Comparison of ENCODE assay signal across 15 mouse cellular contexts in genomic region chr3:147098065-147098580, GRCm38 (mm10).
DNase-seq lines count a peak whose midpoint lies in the region; ATAC-seq lines count a peak whose summit lies in the region.
"Had no signal": no experiment of that assay in that cellular context is flagged by ENCODE, and none has a peak within 500 bp of the region (broad histone marks: within the 10 kb centered on the region; RNA-seq: fewer than 3 reads in every experiment).

No protein-coding gene starts in this region.

- H3K9me3 ChIP-seq in heart, embryonic 15.5 days (replicated peaks): no peaks in the 10 kb centered on the region
- no peaks in the 10 kb centered on the region for H3K9me3 ChIP-seq in embryonic facial prominence, embryonic 14.5 days (ENCODE audit: control insufficient read depth, low read length)
- no peaks in the 10 kb centered on the region for H3K9me3 ChIP-seq in hindbrain, embryonic 12.5 days (replicated peaks)
- no peaks in the 10 kb centered on the region for H3K9me3 ChIP-seq in midbrain, embryonic 14.5 days (ENCODE audit: control insufficient read depth, low read length)

- H3K4me1 ChIP-seq in heart, embryonic 15.5 days (replicated peaks): peaks cover 19% of the 10 kb centered on the region
- peaks cover 18% of the 10 kb centered on the region for H3K4me1 ChIP-seq in embryonic facial prominence, embryonic 14.5 days (ENCODE audit: control insufficient read depth, insufficient read depth, low read length)
- peaks cover 34% of the 10 kb centered on the region for H3K4me1 ChIP-seq in hindbrain, embryonic 12.5 days
- H3K4me1 ChIP-seq in midbrain, embryonic 14.5 days (ENCODE audit: control insufficient read depth, insufficient read depth, low read length): peaks cover 37% of the 10 kb centered on the region

- ATAC-seq in heart, embryonic 15.5 days (replicated peaks; ENCODE audit: insufficient number of reproducible peaks, insufficient read depth, low FRiP score, low read depth): no peak
- ATAC-seq in embryonic facial prominence, embryonic 14.5 days (ENCODE audit: low read depth): no peak
- no peak for ATAC-seq in hindbrain, embryonic 12.5 days (ENCODE audit: low FRiP score)
- peak; percentile 61; the same call in 1 of the 2 replicates for ATAC-seq in midbrain, embryonic 14.5 days (ENCODE audit: low FRiP score, low TSS enrichment)
- ATAC-seq: CD4-positive, CD25-positive, alpha-beta regulatory T cell, adult 4 months; Patski had no signal

- no peak overlapping the region for H3K9ac ChIP-seq in heart, embryonic 15.5 days
- H3K9ac ChIP-seq in embryonic facial prominence, embryonic 14.5 days (ENCODE audit: low read depth, low read length): no peak overlapping the region; the same call in 1 of the 2 replicates
- H3K9ac ChIP-seq in hindbrain, embryonic 12.5 days: no peak overlapping the region
- no peak overlapping the region; the same call in 1 of the 2 replicates for H3K9ac ChIP-seq in midbrain, embryonic 14.5 days (replicated peaks; ENCODE audit: low read length)
- H3K9ac ChIP-seq: lung, embryonic 14.5 days had no signal

- peaks cover 22% of the 10 kb centered on the region for H3K27me3 ChIP-seq in heart, embryonic 15.5 days
- peaks cover 4% of the 10 kb centered on the region; the same call in 1 of the 2 replicates for H3K27me3 ChIP-seq in embryonic facial prominence, embryonic 14.5 days (replicated peaks; ENCODE audit: control insufficient read depth, insufficient read depth, low read length)
- no peaks in the 10 kb centered on the region; the same call in 1 of the 2 replicates for H3K27me3 ChIP-seq in hindbrain, embryonic 12.5 days
- H3K27me3 ChIP-seq in midbrain, embryonic 14.5 days (ENCODE audit: control insufficient read depth, insufficient read depth, low read length): no peaks in the 10 kb centered on the region

- H3K4me2 ChIP-seq in heart, embryonic 15.5 days: 0 out of 2 replicates have a peak overlapping the region, but pooled peaks have one; percentile 9
- peak overlapping the region; percentile 31 for H3K4me2 ChIP-seq in embryonic facial prominence, embryonic 14.5 days (ENCODE audit: low read depth, low read length)
- H3K4me2 ChIP-seq in hindbrain, embryonic 12.5 days (replicated peaks): peak overlapping the region; percentile 18; the same call in 1 of the 2 replicates
- H3K4me2 ChIP-seq in midbrain, embryonic 14.5 days (ENCODE audit: low read length): peak overlapping the region; percentile 34
- H3K4me2 ChIP-seq: lung, embryonic 14.5 days had no signal

- DNase-seq in heart, adult 8-10 months (ENCODE audit: low spot score): no peak
- no peak for DNase-seq in embryonic facial prominence, embryonic 14.5 days (ENCODE audit: low spot score)
- peak; percentile 65 for DNase-seq in midbrain, embryonic 14.5 days
- DNase-seq in ovary, postnatal 10 days (ENCODE audit: low spot score): no peak
- DNase-seq in urinary bladder, postnatal 14 days (ENCODE audit: low spot score): no peak
- no peak for DNase-seq in c-Kit-positive CD71-positive TER-119-positive erythroid progenitor cells, embryonic 14.5 days (ENCODE audit: low spot score)
- DNase-seq: adrenal gland, postnatal 36 days; cerebellum, adult 2 months; kidney, adult 2 months; lung, embryonic 14.5 days had no signal

- no peak overlapping the region for H3K27ac ChIP-seq in heart, embryonic 15.5 days
- no peak overlapping the region for H3K27ac ChIP-seq in embryonic facial prominence, embryonic 14.5 days (replicated peaks; ENCODE audit: low read depth, low read length)
- no peak overlapping the region for H3K27ac ChIP-seq in hindbrain, embryonic 12.5 days
- H3K27ac ChIP-seq in midbrain, embryonic 14.5 days (replicated peaks; ENCODE audit: low read depth, low read length): no peak overlapping the region
- H3K27ac ChIP-seq: left cerebral cortex, adult 2 months had no signal

- H3K4me3 ChIP-seq in heart, embryonic 15.5 days: no peak overlapping the region
- no peak overlapping the region for H3K4me3 ChIP-seq in embryonic facial prominence, embryonic 14.5 days (ENCODE audit: low read depth, low read length)
- H3K4me3 ChIP-seq in hindbrain, embryonic 12.5 days: no peak overlapping the region
- H3K4me3 ChIP-seq in midbrain, embryonic 14.5 days (replicated peaks; ENCODE audit: low read depth, low read length): no peak overlapping the region
- H3K4me3 ChIP-seq: left cerebral cortex, adult 2 months had no signal

- no peaks in the 10 kb centered on the region for H3K36me3 ChIP-seq in heart, embryonic 15.5 days
- H3K36me3 ChIP-seq in embryonic facial prominence, embryonic 14.5 days (ENCODE audit: control insufficient read depth, insufficient read depth, low read length): no peaks in the 10 kb centered on the region
- H3K36me3 ChIP-seq in hindbrain, embryonic 12.5 days: no peaks in the 10 kb centered on the region
- no peaks in the 10 kb centered on the region for H3K36me3 ChIP-seq in midbrain, embryonic 14.5 days (ENCODE audit: control insufficient read depth, insufficient read depth, low read length)

- 38% methylated on average over 15 of the region's 15 CpGs for WGBS in heart, embryonic 15.5 days
- 31% methylated on average over 15 of the region's 15 CpGs for WGBS in embryonic facial prominence, embryonic 14.5 days
- 36% methylated on average over 15 of the region's 15 CpGs for WGBS in hindbrain, embryonic 12.5 days
- WGBS in midbrain, embryonic 14.5 days: 10% methylated on average over 15 of the region's 15 CpGs
